Mouse (Mus musculus) layer of hippocampus, adult 11-12 months (tissue): Measurements from ENCODE around the gene Ppp2r5d.

Experiments
- DNase-seq: peaks from one replicate; pipeline ENCODE4 v3.0.0; 2022; ENCODE audit warnings: low spot score

Gene Ppp2r5d

DNA sequence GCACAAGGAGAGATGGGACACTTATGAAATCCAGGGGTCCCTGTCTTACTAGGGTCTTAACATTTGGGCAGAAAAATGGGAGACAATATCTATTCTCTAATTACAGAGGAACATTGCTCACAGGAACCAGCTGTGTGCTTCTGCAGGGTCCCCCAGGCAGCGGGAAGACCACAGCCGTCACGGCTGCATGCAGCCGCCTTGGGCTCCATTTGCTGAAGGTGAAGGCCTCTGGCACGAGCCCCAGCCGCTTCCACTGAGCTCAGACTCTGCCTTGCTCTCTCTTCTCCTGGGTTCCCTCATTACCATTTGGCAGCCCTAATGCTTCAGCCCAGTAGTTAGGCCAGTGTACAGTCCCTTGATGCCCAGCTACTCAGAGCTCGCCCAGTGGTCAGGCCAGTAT, 16.2 kb upstream of the Ppp2r5d start:
- no peak for DNase-seq

DNA sequence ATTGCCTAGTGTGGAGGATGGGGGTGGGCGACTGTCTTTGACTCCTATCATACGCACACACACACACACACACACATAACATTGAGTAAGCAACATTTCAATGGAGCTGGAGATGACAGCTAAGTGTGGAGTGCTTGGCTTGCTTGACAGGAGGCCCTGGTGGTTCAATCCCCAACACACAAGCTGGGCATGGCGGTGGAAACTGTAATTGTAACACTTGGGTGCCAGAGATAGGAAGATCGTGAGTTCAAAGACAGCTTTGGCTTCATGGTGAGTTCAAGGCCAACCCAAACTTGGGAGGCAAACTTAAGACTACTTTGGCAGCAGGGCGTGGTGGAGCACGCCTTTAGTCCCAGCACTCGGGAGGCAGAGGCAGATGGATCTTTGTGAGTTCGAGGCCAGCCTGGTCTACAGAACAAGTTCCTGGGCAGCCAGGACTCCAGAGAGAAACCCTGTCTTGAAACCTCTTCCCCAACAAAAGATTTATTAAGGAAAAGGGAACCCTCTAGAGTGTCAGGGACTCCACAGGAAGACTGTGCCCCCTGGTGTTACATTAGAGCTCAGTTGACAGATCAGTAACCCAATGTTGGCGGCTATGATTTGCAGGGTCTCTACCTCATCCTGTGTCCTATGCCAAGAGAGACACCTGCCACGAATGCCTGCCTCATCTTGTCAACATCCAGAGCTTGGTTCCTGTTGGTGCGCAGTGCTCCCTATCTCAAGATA, 10.0 kb upstream of the Ppp2r5d start:
- DNase-seq = no peak

DNA sequence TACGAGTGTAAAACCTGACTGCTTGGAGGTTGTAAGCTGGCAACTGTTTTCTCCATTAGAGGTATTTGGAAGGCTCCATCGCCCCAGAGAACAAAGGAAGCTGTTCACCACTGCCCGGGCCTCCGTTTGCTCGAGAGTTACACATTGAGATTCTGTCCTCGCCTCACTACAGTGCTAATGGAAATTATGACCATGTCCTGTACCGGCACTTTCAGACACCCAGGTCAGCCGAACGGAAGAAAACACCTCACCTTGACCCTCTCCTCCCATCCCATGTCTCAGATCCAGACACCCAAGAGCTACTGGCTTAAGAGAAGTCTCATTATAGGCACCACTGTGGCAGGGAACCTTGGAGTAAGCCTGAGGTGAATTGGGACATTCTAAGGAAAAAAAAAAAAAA, 8.9 kb upstream of the Ppp2r5d start:
- no peak for DNase-seq

DNA sequence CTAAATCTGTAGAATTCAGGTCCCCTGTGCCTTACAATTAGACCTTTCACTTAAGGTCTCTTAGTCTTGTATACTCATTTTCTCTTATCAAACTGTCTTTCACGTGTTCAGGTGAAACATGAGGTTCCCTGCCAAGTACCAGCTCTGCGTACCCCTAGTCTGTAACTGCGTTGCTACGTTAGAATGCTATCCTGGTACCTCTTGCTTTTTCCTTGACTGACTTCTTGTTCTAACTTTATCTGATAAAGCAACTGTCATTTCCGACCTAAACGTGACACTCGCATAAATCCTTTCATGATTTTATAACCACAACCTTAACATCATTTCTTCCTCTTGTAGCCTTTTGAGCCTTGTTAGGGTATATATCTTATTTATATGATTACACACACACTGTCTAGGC, 7.5 kb upstream of the Ppp2r5d start:
- DNase-seq = no peak

DNA sequence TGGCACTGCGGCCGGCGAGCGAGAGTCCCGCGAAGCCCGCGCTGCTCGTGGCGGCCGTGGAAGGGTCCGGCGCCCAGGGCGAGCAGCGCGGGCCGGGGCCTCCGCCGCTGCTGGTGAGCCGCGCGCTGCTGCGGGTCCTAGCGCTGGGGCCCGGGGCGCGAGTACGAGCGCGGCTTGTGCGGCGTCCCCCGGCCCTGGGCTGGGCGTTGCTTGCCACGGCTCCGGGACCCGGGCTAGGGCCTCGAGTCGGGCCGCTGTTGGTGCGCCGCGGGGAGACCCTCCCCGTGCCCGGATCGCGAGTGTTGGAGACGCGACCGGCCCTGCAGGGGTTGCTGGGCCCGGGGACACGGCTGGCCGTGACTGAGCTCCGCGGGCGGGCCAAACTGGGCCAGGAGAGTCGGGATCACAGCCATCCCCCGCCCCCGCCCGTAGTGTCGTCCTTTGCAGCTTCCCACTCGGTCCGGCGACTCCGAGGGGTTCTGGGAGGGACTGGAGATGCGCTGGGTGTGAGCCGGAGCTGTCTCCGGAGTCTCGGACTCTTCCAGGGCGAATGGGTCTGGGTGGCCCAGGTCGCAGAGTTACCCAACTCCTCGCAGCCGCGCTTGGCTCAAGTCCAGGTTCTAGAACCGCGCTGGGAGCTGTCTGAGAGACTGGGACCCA, 6.8 kb upstream of the Ppp2r5d start:
- DNase-seq = no peak

DNA sequence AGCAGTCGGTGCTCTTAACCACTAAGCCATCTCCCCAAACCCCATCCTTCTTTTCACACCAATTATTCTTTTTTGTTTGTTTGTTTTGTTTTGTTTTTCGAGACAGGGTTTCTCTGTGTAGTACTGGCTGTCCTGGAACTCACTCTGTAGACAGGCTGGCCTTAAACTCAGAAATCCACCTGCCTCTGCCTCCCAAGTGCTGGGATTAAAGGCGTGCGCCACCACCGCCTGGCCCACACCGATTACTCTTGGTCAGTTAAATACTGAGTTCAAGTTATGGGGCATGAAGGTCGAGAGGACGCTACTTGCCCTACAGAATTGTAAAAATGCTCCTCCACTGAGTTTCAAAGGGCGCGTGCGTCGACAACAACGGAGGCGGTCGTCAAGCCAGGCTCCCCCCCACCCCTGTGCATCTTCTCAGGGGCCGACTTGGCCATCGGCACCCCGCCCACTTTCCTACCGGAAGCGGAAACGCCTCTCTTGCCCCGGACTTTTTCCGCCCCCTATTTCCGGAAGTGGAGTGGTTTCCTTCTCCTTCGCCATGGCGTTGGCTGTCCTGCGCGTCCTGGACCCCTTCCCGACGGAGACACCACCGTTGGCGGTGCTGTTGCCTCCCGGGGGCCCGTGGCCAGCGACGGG, 6.2 kb upstream of the Ppp2r5d start, which contains the start of gene Pex6:
Gene Pex6 (plus strand): TSS at position 505 of the 639 bp plus-strand sequence.
- DNase-seq = peak; percentile 93

DNA sequence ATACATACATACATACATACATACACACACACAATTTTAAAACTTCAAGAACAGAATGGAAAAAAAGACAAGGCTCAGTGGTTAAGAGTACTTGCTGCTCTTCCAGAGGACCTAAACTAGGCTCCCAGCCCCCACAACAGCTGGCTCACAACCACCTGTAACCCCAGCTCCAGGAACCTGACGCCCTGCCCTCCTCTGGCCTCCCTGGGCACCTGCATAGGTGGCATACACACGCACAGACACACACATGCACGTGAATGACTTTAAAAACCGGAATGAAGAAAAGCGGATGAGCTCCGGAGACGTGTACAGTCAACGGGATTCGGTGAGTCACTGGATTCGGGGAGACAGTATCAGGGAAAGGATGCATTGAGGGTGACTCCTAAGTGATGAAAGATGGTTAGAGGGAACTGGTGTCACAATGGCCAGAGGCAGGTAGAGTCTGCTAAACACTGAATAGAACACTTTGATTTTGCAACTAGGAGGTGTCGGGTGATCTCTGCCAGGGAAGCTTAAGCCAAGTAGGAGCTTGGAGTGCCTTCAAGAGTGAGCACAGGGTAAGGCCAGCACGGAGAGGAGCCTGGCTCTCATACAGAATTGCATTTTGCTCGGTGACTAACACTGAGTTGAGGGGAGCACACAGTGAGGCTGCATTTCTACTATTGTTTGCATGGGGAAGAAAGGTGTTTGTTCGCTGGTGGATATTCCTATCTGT, 1.6 kb upstream of the Ppp2r5d start:
- no peak for DNase-seq

DNA sequence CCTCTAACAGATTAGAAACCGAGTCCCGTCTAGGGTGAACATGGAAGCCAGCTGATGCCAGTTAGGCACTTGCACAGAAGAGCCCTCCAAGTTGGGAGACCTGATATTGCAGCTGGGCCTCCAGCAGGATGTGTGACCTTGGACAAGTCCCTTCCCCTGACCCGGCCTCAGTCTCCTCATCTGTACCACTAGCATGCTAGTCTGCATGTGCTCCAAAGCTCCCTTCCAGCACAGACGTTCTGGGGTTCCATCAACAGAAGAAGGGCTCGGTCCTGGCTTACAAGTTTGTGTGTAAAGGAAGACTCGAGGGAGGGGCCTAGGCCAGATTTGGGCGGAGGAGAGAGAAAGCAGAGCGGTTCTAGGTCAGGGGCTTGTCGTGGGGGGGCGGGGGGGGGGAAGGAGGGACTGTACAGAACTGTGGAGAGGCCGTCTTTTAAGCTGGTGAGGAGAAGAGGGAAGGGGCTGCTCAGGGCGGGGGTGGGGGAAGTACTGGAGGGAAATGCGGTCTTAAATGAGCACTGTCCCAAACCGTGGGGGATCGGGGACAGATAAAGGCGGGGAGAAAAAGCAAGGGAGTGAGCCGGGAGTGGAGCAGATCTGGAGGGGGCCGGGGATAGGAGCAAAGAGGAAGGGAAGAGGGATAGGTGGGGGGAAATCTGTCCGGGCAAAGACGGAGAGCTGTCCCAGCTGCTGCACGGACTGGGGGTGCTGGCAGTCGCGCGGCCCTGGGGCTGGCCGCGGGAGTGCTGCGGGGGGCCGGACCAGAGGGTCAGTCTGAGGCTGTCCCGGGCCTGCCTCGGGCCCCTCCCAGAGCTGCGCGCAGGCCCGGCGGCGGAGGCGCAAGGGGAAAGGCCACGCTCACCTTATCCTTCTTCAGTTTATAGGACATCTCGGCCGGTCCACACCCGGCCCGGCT, 682 bp downstream of the Ppp2r5d start:
- no peak for DNase-seq

DNA sequence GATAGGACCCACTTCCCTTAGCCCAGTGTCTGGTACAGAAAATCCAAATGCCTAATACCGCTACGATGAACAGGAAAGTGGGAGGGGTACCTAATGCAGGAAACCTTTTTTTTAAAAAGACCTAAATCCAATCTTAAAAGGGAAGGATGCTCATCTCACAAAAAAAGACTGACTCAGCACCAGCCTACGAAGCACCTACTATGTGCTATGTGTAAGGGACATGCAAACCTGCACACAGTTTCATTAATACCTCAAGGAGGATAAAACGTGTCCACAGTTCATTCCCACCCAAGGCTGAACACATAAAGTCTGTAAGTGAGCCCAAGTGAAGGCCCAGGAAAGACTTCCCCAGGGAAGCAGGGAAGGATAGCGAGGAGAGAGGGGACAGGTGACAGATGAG, 2.4 kb downstream of the Ppp2r5d start:
- no peak for DNase-seq

DNA sequence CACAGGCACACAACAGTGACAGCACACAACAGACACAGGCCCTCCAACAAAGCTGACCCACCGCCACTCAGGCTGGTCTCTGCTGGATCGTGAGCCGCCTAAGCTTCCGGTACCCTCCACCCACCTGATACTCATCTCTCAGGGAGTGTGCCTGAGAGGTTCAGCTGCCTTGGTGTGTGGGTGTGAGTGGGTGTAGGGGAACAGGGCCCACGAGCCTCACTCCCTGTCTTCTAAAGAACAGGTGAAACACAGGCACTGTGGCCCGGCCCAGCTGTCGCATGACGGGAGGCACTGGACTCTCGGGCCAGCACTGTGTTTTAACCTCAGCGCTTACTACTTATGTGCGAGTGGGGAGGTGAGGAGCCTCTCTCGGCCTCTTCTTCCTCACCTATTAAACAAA, 2.8 kb downstream of the Ppp2r5d start:
- no peak for DNase-seq

DNA sequence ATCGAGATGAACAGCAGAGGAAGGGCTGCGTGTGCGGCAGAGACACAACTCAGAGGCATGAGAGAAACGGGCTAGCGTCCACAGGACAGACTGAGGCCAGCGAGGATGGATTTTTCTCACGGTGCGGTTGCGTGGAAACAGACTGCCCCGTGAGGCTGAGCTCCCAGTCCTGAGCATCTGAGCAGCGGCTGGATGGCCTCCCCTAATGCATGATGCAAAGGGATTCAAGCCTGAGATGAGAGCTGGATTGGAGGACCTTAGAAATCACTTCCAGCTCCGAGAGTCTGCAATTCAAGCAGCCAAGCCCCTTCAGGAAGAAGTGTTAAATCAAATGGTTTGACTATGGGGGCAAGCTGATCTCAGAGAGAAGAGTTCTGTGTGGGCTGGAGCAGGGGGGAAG, 3.4 kb downstream of the Ppp2r5d start:
- no peak for DNase-seq

DNA sequence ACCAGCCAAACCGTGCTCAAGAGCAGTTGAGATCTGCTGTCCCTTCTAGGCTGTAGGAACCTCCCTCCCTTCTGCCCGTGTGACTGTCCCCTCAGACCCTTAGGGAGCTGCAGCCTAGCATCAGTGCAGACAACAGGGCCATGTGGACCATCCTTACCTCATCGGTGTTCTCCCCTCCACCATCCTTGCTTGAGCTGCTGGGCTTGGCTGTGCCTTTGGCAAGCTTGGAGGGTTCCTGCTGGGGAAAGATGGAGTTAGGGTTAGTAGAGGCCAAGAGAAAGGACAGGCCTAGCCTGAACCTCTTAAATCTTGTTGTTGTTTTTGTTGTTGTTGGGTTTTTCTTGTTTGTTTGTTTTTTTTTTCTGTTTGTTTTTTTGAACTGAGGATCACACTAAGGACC, 5.0 kb downstream of the Ppp2r5d start:
- DNase-seq = no peak

DNA sequence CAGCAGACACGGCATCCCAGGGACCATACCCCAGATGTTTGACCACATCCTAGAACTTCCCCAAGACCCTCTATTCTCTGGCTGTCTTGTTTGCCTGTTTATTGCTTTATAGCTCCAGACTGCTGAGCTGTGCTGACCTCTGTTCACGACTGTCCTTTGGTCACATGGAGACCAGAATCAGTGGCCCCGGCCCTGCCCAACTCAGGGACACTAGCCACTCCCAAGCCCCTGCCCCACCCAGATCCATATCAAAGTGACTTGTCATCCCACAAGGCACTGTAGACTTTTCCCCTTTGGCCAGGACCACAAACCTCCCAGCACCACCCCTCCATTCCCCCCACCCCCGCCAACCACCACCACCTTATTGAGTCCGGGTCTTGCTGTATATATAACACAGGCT, 5.7 kb downstream of the Ppp2r5d start:
- DNase-seq = no peak

DNA sequence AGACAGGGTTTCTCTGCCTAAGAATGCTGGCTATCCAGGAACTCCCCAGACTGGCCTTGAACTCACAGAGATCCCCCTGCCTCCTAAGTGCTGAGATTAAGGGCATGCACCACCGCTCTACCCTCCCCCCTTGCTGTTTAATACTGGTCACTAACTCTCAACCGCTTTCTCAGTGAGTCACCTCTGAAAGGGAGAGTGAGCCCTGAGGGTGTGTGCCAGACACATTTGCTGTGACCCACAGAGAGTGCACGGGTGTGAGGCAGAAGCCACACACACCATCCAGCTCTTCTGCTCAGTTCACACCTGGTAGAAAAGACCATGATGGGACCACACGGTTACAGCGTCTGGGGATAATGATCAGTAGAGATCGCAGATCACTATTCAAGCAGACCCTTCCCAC, 6.4 kb downstream of the Ppp2r5d start:
- no peak for DNase-seq

DNA sequence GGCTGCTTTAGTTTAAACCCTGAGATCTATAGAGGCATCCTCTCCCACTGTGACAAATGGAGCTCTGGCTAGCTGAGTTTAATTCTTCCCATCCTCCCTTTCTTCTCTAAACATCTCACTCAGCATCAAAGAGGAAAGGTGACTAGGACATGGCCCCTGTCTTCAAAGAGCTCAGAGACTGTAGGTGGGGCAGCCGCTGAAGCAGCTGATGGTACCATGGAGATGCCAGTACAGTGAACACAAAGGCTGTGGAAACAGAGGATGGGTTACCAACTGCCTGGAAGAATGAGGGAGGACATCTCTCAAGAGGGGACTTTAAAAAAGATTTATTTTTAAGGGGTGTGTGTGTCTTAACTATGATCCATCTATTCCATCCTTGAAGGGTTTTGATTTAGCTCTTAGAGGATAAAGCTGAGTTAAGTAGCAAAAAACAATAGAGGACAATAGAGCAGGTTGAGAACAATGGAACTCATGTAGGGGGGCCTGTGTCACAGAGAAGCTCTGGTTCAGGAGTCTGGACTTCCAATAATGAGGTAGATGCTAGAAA, 10.3 kb downstream of the Ppp2r5d start:
- DNase-seq = no peak

DNA sequence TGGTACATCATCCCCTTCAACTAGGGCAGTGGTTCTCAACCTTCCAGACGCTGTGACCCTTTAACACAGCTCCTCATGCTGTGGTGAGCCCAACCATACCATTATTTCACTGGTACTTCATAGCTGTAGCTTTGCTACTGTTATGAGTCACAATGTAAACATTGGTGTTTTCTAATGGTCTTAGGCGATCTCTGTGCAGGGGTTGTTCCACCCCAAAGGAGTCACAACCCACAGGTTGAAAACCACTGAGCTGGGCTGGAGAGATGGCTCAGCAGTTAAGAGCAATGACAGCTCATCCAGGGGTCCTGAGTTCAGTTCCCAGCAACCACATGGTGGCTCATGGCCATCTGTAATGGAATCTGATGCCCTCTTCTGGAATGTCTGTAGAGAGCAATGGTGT, 13.5 kb downstream of the Ppp2r5d start:
- no peak for DNase-seq

DNA sequence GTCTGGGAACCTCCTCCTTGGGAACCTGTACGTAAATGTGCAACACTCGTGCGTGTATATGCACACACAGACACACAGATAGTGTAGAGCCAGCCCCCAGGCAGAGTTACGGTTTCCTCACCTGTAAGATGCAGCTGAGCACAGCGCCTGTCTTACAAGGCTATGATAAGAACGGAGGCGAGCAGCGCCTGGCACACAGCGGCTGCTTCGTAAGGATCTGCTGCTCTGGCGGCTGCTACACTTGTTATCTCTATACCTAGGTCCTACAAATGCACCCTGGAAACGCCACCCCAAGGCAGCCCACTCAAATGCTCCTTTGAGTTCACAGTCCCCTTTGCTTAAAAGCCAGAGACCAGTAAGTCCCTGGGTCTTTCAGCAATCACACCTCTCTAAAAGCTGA, 14.2 kb downstream of the Ppp2r5d start:
- no peak for DNase-seq

DNA sequence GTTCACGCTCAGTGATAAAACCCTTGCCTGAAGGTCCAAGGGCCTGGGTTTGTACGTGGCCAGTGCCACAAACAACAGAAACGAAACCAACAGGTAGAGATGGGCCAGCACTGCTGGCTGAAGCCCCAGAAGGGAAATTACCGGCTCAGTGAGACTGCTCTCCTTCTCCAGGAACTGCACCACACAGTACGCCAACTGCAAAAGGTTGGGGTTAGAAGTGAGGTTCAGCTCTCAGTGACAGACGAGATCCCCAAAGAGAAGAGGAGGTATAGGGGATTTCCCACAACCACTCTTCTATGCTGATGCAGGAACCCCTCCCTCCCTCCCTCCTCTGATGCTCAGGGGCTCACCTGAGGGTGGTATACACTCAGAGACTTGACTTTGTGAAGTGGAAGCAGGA, 19.0 kb downstream of the Ppp2r5d start:
- DNase-seq = no peak

DNA sequence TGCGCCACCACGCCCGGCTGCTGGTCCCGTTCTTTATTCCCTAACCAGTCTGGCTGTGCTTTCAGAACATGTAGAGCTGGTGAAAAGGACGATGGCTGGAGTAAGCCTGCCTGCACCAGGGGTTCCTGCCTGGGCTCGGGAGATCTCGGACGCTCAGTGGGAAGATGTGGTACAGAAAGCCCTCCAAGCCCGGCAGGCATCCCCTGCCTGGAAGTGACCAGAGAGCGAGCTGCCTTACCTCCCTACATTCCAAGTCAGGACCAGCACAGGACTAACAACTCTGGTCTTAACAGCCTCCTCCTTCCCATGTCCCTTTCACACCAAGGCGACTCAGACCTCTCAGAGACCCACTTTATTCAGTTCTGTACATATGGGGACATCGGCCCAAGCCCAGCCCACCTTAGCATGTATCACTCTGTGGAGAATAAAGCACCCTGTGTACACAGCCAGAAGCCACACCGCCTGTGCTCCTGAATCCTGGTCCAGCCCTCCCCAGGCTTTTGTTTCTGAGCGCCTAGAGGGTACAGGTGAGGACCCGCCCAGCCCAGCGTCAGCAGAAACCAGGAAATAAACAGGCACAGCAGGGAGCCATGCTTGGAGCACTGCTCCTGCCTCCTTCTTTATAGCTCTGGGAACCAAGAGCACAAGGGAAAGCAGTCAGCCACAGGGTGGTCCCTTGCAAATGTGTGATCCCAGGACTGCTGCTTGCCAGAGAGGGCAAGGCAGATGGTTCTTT, 22.1 kb downstream of the Ppp2r5d start:
- no peak for DNase-seq

DNA sequence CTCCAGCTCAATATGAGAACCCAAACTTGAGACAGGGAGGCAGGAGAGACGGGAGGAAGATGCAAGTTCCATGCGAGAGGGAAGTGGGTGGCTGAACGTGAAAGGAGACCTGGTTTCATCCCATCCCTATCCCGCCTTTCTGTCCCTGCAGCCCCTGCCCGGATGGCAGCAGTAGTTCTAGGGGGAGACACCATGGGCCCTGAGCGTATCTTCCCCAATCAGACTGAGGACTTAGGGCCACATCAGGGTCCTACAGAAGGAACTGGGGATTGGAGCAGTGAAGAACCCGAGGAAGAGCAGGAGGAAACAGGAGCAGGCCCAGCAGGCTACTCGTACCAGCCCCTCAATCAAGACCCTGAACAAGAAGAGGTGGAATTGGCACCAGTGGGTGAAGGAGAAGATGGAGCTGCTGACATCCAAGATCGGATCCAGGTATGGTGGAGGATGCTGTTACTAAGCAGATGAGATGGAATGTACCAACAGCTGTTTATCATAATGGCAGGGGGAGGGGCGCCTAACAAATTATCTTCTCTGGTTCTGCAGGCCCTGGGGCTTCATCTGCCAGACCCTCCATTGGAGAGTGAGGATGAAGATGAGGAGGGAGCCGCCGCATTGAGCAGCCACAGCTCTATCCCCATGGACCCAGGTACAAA, 23.3 kb downstream of the Ppp2r5d start:
- DNase-seq = no peak
